In genomic region chr13:18164182-18164581, GRCm38 (mm10) we compare ENCODE assay signal across 31 mouse cellular contexts.
"Had no signal": no experiment of that assay in that cellular context is flagged by ENCODE, and none has a peak within 500 bp of the region (broad histone marks: within the 10 kb centered on the region; RNA-seq: fewer than 3 reads in every experiment).

No protein-coding gene starts in this region.

- ATAC-seq: liver, embryonic 12.5 days; liver, postnatal 0 days; lung, postnatal 0 days; midbrain, embryonic 13.5 days; midbrain, embryonic 15.5 days; midbrain, embryonic 16.5 days had no signal

- H3K4me1 ChIP-seq: limb, embryonic 10.5 days; limb, embryonic 12.5 days; limb, embryonic 15.5 days; liver, embryonic 12.5 days; liver, embryonic 13.5 days; liver, embryonic 15.5 days; lung, embryonic 15.5 days; megakaryocyte, embryonic 14.5 days; midbrain, embryonic 10.5 days; midbrain, embryonic 12.5 days; midbrain, embryonic 13.5 days; midbrain, embryonic 15.5 days; neural tube, embryonic 12.5 days had no signal

- H3K9ac ChIP-seq: limb, embryonic 12.5 days; limb, embryonic 13.5 days; limb, embryonic 15.5 days; liver, embryonic 12.5 days; liver, embryonic 13.5 days; liver, embryonic 14.5 days; liver, embryonic 15.5 days; liver, postnatal 0 days; lung, embryonic 14.5 days; lung, embryonic 15.5 days; midbrain, embryonic 12.5 days; midbrain, embryonic 13.5 days; midbrain, embryonic 15.5 days; neural tube, embryonic 12.5 days had no signal

- H3K9me3 ChIP-seq: limb, embryonic 10.5 days; limb, embryonic 12.5 days; limb, embryonic 13.5 days; limb, embryonic 15.5 days; liver, embryonic 12.5 days; liver, embryonic 13.5 days; liver, embryonic 15.5 days; lung, embryonic 15.5 days; megakaryocyte, embryonic 14.5 days; midbrain, embryonic 10.5 days; midbrain, embryonic 12.5 days; midbrain, embryonic 13.5 days; midbrain, embryonic 15.5 days; neural tube, embryonic 12.5 days had no signal

- H3K4me2 ChIP-seq: limb, embryonic 12.5 days; limb, embryonic 13.5 days; limb, embryonic 15.5 days; liver, embryonic 11.5 days; liver, embryonic 12.5 days; liver, embryonic 13.5 days; liver, embryonic 15.5 days; lung, embryonic 14.5 days; lung, embryonic 15.5 days; midbrain, embryonic 11.5 days; midbrain, embryonic 12.5 days; midbrain, embryonic 13.5 days; midbrain, embryonic 15.5 days; neural tube, embryonic 12.5 days had no signal

- H3K4me3 ChIP-seq: limb, embryonic 10.5 days; limb, embryonic 12.5 days; limb, embryonic 13.5 days; limb, embryonic 15.5 days; liver, embryonic 12.5 days; liver, embryonic 13.5 days; liver, embryonic 15.5 days; lung, embryonic 15.5 days; megakaryocyte, embryonic 14.5 days; midbrain, embryonic 10.5 days; midbrain, embryonic 12.5 days; midbrain, embryonic 13.5 days; midbrain, embryonic 15.5 days; neural tube, embryonic 12.5 days had no signal

- DNase-seq: left cerebral cortex, postnatal 4 days; liver; liver, embryonic 13.5 days; liver, postnatal 0 days; lung, adult 18-20 months; lung, adult 2 months; lung, embryonic 14.5 days; lung, postnatal 10 days; lung, postnatal 14 days; lung, postnatal 36 days; lung, postnatal 4 days; midbrain, embryonic 14.5 days had no signal

- H3K27me3 ChIP-seq: limb, embryonic 12.5 days; limb, embryonic 13.5 days; limb, embryonic 15.5 days; liver, embryonic 12.5 days; liver, embryonic 13.5 days; liver, embryonic 15.5 days; lung, embryonic 15.5 days; megakaryocyte, embryonic 14.5 days; midbrain, embryonic 12.5 days; midbrain, embryonic 13.5 days; midbrain, embryonic 15.5 days; neural tube, embryonic 12.5 days had no signal

- H3K27ac ChIP-seq: limb, embryonic 10.5 days; limb, embryonic 12.5 days; limb, embryonic 13.5 days; limb, embryonic 15.5 days; liver, embryonic 12.5 days; liver, embryonic 13.5 days; liver, embryonic 14.5 days; liver, embryonic 15.5 days; lung, embryonic 15.5 days; macrophage; midbrain, embryonic 10.5 days; midbrain, embryonic 12.5 days; midbrain, embryonic 13.5 days; midbrain, embryonic 15.5 days; neural tube, embryonic 12.5 days had no signal

- H3K36me3 ChIP-seq: limb, embryonic 10.5 days; limb, embryonic 12.5 days; limb, embryonic 13.5 days; limb, embryonic 15.5 days; liver, embryonic 12.5 days; liver, embryonic 13.5 days; liver, embryonic 15.5 days; lung, embryonic 15.5 days; midbrain, embryonic 10.5 days; midbrain, embryonic 12.5 days; midbrain, embryonic 13.5 days; midbrain, embryonic 15.5 days; neural tube, embryonic 12.5 days had no signal
